Mouse (Mus musculus): ENCODE data around the gene Wwc2. TPM values are rescaled to one million over a fixed set of nuclear protein-coding genes. Genes with fewer than 3 reads are reported as not detected.
A peak's percentile ranks its signal among the peaks of the same experiment; 100 is the strongest.

The Wwc2 gene
- polyA plus RNA-seq, 1 experiment from 2014 or later: 8.0 TPM

DNA sequence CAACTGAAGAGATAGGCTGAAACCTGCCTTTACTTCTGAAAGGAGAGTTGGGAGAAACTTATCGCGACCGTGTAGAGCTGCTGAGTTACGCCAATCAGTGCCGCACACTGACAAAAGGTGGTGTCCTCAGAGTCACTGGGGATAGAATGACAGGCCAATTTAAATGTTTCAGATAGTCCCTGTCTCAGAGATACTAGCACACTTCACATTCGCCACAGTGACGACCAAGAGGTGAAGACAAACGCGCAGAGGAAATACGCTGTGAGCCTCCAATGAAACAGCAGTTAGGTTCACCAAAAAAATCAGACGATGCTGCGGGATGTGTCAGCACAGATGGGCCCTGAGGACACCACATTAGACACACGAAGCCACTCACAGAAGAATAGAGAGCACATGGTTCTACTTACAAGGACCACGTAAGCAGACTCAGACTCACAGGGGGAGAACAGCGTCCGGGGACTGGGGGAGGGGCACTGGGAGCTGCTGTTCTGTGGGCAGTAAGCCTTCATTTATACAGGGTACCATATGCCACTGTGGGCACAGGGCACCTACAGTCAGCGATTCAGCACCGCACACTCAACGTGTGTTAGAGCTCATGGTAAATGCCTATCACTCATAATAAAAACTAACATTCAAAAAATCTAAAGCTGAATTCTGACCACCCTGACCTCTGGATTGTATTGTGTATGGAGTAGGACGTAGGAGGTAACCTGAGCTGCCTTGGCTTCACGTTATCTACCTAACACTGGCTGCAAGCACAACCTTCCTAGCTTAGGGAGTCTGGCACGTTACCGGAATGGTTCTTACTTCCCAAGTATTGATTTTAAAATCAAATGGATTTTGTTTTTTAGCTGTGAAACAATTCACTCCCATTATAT lies 100.5 kb downstream of the Wwc2 start:
- no peaks in the 10 kb centered on the region for H3K4me1 ChIP-seq (ENCODE audit: control insufficient read depth, insufficient read depth, low read length)
- no peaks in the 10 kb centered on the region for H3K27me3 ChIP-seq (ENCODE audit: control insufficient read depth, insufficient read depth, low read length)
- WGBS: 79% methylated on average over 23 of the region's 23 CpGs
- no peak overlapping the region for H3K9ac ChIP-seq (ENCODE audit: low read length)
- ATAC-seq (ENCODE audit: insufficient read depth, low FRiP score): no peak
- no peak overlapping the region for H3K4me2 ChIP-seq (ENCODE audit: low read depth, low read length)
- H3K4me3 ChIP-seq (replicated peaks; ENCODE audit: low read length): no peak overlapping the region
- H3K9me3 ChIP-seq (replicated peaks; ENCODE audit: control insufficient read depth, low read length): no peaks in the 10 kb centered on the region
- H3K36me3 ChIP-seq (ENCODE audit: control insufficient read depth, insufficient read depth, low read length): no peaks in the 10 kb centered on the region
- no peak overlapping the region for H3K27ac ChIP-seq (ENCODE audit: low read length)

GRCm38 (mm10) chr8:47888841-47889570 lies 101.7 kb downstream of the Wwc2 start:
- Histone ChIP-seq H3K27ac (ENCODE audit: low read length) (no peak overlapping the region), H3K9me3 (replicated peaks; ENCODE audit: control insufficient read depth, low read length) (no peaks in the 10 kb centered on the region), H3K4me1 (ENCODE audit: control insufficient read depth, insufficient read depth, low read length) (no peaks in the 10 kb centered on the region), H3K4me3 (replicated peaks; ENCODE audit: low read length) (no peak overlapping the region), H3K27me3 (ENCODE audit: control insufficient read depth, insufficient read depth, low read length) (no peaks in the 10 kb centered on the region), H3K9ac (ENCODE audit: low read length) (no peak overlapping the region), H3K36me3 (ENCODE audit: control insufficient read depth, insufficient read depth, low read length) (no peaks in the 10 kb centered on the region), H3K4me2 (ENCODE audit: low read depth, low read length) (no peak overlapping the region)
- 49% methylated on average over 11 of the region's 11 CpGs for WGBS
- no peak for ATAC-seq (ENCODE audit: insufficient read depth, low FRiP score)

GRCm38 (mm10) chr8:47884306-47884705 lies 106.4 kb downstream of the Wwc2 start:
- no peak overlapping the region for H3K9ac ChIP-seq (ENCODE audit: low read length)
- H3K36me3 ChIP-seq (ENCODE audit: control insufficient read depth, insufficient read depth, low read length): no peaks in the 10 kb centered on the region
- 52% methylated on average over 5 of the region's 5 CpGs for WGBS
- no peak overlapping the region for H3K27ac ChIP-seq (ENCODE audit: low read length)
- H3K9me3 ChIP-seq (replicated peaks; ENCODE audit: control insufficient read depth, low read length): no peaks in the 10 kb centered on the region
- no peak for ATAC-seq (ENCODE audit: insufficient read depth, low FRiP score)
- H3K4me1 ChIP-seq (ENCODE audit: control insufficient read depth, insufficient read depth, low read length): no peaks in the 10 kb centered on the region
- no peak overlapping the region for H3K4me3 ChIP-seq (replicated peaks; ENCODE audit: low read length)
- no peak overlapping the region for H3K4me2 ChIP-seq (ENCODE audit: low read depth, low read length)
- H3K27me3 ChIP-seq (ENCODE audit: control insufficient read depth, insufficient read depth, low read length): no peaks in the 10 kb centered on the region

DNA sequence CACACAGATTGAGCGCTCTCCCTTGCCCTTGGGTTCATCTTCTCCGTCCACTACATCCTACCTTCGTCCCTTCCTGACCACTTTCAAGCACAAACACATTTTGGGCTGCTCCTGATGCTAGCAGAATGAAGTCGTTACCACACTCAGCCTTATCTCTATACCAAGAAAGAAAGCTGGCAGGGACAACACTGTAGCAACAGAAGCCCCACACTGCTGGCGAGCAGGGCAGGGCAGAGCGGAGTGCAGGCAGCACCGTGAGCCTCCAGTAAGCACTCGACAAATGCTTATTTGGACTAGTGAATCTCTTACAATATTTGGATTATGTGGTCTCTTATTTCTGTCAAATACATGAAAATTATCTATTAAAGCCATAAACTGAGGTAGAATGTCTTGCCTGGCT lies 107.0 kb downstream of the Wwc2 start:
- Histone ChIP-seq H3K27ac (ENCODE audit: low read length) (no peak overlapping the region), H3K36me3 (ENCODE audit: control insufficient read depth, insufficient read depth, low read length) (no peaks in the 10 kb centered on the region), H3K4me2 (ENCODE audit: low read depth, low read length) (no peak overlapping the region), H3K9me3 (replicated peaks; ENCODE audit: control insufficient read depth, low read length) (no peaks in the 10 kb centered on the region), H3K4me1 (ENCODE audit: control insufficient read depth, insufficient read depth, low read length) (no peaks in the 10 kb centered on the region), H3K4me3 (replicated peaks; ENCODE audit: low read length) (no peak overlapping the region), H3K27me3 (ENCODE audit: control insufficient read depth, insufficient read depth, low read length) (no peaks in the 10 kb centered on the region), H3K9ac (ENCODE audit: low read length) (no peak overlapping the region)
- WGBS: 81% methylated on average over 8 of the region's 8 CpGs
- no peak for ATAC-seq (ENCODE audit: insufficient read depth, low FRiP score)

DNA sequence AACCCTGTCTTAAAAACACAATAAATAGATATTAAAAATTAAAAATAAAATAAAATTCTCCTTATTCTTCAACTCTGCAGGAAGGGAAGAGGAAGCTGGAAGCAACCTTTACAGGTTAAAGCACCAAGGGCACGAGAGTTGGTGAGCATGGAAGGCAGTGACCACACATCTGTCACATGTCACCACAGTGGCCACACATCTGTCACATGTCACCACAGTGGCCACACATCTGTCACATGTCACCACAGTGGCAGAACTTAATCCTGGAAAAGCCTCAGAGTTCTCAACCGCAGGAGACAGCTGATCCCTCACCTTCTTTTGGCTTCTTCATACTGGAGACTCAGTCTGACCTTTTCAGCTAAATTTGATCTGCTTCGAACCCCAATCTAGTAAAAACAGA lies 112.2 kb downstream of the Wwc2 start:
- H3K4me3 ChIP-seq (replicated peaks; ENCODE audit: low read length): no peak overlapping the region
- ATAC-seq (ENCODE audit: insufficient read depth, low FRiP score): no peak
- H3K4me1 ChIP-seq (ENCODE audit: control insufficient read depth, insufficient read depth, low read length): no peaks in the 10 kb centered on the region
- H3K27ac ChIP-seq (ENCODE audit: low read length): no peak overlapping the region
- no peak overlapping the region for H3K4me2 ChIP-seq (ENCODE audit: low read depth, low read length)
- no peak overlapping the region for H3K9ac ChIP-seq (ENCODE audit: low read length)
- 0 out of 2 replicates have a peak, but pooled peaks cover 3% of the 10 kb centered on the region for H3K36me3 ChIP-seq (ENCODE audit: control insufficient read depth, insufficient read depth, low read length)
- 68% methylated on average over 3 of the region's 3 CpGs for WGBS
- H3K27me3 ChIP-seq (ENCODE audit: control insufficient read depth, insufficient read depth, low read length): no peaks in the 10 kb centered on the region
- H3K9me3 ChIP-seq (replicated peaks; ENCODE audit: control insufficient read depth, low read length): no peaks in the 10 kb centered on the region

GRCm38 (mm10) chr8:47875865-47876264 lies 114.9 kb downstream of the Wwc2 start:
- ATAC-seq (ENCODE audit: insufficient read depth, low FRiP score): no peak

GRCm38 (mm10) chr8:47874497-47875178 lies 116.1 kb downstream of the Wwc2 start:
- Histone ChIP-seq H3K4me2 (ENCODE audit: low read depth, low read length) (no peak overlapping the region), H3K36me3 (ENCODE audit: control insufficient read depth, insufficient read depth, low read length) (0 out of 2 replicates have a peak, but pooled peaks cover 3% of the 10 kb centered on the region), H3K4me1 (ENCODE audit: control insufficient read depth, insufficient read depth, low read length) (no peaks in the 10 kb centered on the region), H3K27me3 (ENCODE audit: control insufficient read depth, insufficient read depth, low read length) (no peaks in the 10 kb centered on the region), H3K9ac (ENCODE audit: low read length) (no peak overlapping the region), H3K4me3 (replicated peaks; ENCODE audit: low read length) (no peak overlapping the region), H3K9me3 (replicated peaks; ENCODE audit: control insufficient read depth, low read length) (no peaks in the 10 kb centered on the region), H3K27ac (ENCODE audit: low read length) (no peak overlapping the region)
- ATAC-seq (ENCODE audit: insufficient read depth, low FRiP score): no peak
- 54% methylated on average over 13 of the region's 13 CpGs for WGBS

More at GRCm38 (mm10) chr8:47875865-47876264, 114.9 kb downstream of the Wwc2 start:
- no peak overlapping the region for H3K9ac ChIP-seq (ENCODE audit: low read length)
- H3K36me3 ChIP-seq (ENCODE audit: control insufficient read depth, insufficient read depth, low read length): 0 out of 2 replicates have a peak, but pooled peaks cover 3% of the 10 kb centered on the region
- H3K9me3 ChIP-seq (replicated peaks; ENCODE audit: control insufficient read depth, low read length): no peaks in the 10 kb centered on the region
- no peak overlapping the region for H3K4me2 ChIP-seq (ENCODE audit: low read depth, low read length)
- no peak overlapping the region for H3K4me3 ChIP-seq (replicated peaks; ENCODE audit: low read length)
- WGBS: 90% methylated on average over 12 of the region's 12 CpGs
- no peaks in the 10 kb centered on the region for H3K27me3 ChIP-seq (ENCODE audit: control insufficient read depth, insufficient read depth, low read length)
- H3K4me1 ChIP-seq (ENCODE audit: control insufficient read depth, insufficient read depth, low read length): no peaks in the 10 kb centered on the region
- no peak overlapping the region for H3K27ac ChIP-seq (ENCODE audit: low read length)

- Histone ChIP-seq H3K9me3 (replicated peaks; ENCODE audit: control insufficient read depth, low read length) (no peaks in the 10 kb centered on the region), H3K9ac (ENCODE audit: low read length) (no peak overlapping the region), H3K4me2 (ENCODE audit: low read depth, low read length) (no peak overlapping the region), H3K27me3 (ENCODE audit: control insufficient read depth, insufficient read depth, low read length) (no peaks in the 10 kb centered on the region), H3K4me3 (replicated peaks; ENCODE audit: low read length) (no peak overlapping the region), H3K27ac (ENCODE audit: low read length) (no peak overlapping the region), H3K36me3 (ENCODE audit: control insufficient read depth, insufficient read depth, low read length) (0 out of 2 replicates have a peak, but pooled peaks cover 7% of the 10 kb centered on the region), H3K4me1 (ENCODE audit: control insufficient read depth, insufficient read depth, low read length) (no peaks in the 10 kb centered on the region)
- WGBS: 50% methylated on average over 13 of the region's 13 CpGs
- ATAC-seq (ENCODE audit: insufficient read depth, low FRiP score): peak; percentile 76
These were observed 118.2 kb downstream of the Wwc2 start for GRCm38 (mm10) chr8:47872361-47873107.

Data from stomach, embryonic 16.5 days (tissue).